Mouse (Mus musculus) heart, adult 2 months (tissue): ENCODE measurements around the gene Dop1b.
"Not testable (repeated sequence)": the region's sequence is repeated elsewhere in the genome, so short reads cannot be mapped to it uniquely, and the experiment has no call there.

Experiments
- CTCF ChIP-seq: fragments of 200-600 bp; IDR thresholded peaks from 2 replicates; pipeline ENCODE4 v1.8.1; 2022; ENCODE audit warnings: antibody characterized with exemption, mild to moderate bottlenecking, moderate library complexity
- EP300 ChIP-seq: fragments of 200-500 bp; IDR thresholded peaks from 2 replicates; pipeline ENCODE4 v1.6.1; 2011; ENCODE audit warnings: low read depth, low read length, control low read depth; ENCODE audit not compliant: insufficient read depth
- POLR2A ChIP-seq: fragments of 200-500 bp; IDR thresholded peaks from 2 replicates; pipeline ENCODE4 v1.6.1; 2011; ENCODE audit warnings: mild to moderate bottlenecking, low read depth, low read length, control low read depth; ENCODE audit not compliant: insufficient read depth

- not testable (repeated sequence) for TF ChIP-seq POLR2A, EP300
- TF ChIP-seq CTCF: peak; percentile 48
Observed at GRCm38 (mm10) chr16:93685783-93686182, 25.9 kb upstream of the Dop1b start.
